Mouse (Mus musculus) ES-E14 (cell line): Measurements from ENCODE around the gene Ppil6.

Experiments used
- CHD2 ChIP-seq: IDR thresholded peaks from 2 replicates; pipeline ENCODE4 v1.6.1; 2014; ENCODE audit warnings: mild to moderate bottlenecking, low read depth, low read length, inconsistent platforms
- ZC3H11A ChIP-seq: IDR thresholded peaks from 2 replicates; pipeline ENCODE4 v1.6.1; 2012; ENCODE audit warnings: low read depth, mild to moderate bottlenecking, inconsistent platforms, low read length, borderline replicate concordance

DNA sequence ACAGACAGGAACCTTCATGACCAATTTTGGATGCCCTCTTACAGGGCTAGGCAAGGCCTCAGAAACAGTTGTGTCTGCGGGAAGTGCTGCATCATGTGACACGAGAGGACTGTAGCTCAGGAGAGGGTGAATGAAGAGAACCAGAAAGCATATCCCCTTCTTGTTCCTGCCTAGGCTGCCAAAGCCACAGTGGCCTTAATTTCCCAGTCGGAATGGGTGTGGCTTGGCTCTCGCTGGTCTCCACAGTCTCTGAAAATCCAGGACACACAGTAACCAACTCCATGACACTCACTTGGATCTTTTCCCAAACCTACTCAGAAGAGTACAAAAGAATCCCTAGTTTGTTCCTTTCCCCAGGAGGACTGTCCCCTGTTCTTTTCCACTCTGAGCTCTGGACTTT, 10.7 kb downstream of the Ppil6 start:
- TF ChIP-seq ZC3H11A: no peak
- no peak for TF ChIP-seq CHD2
